Mouse (Mus musculus): ENCODE results near the gene Mroh8. TPM values are rescaled to one million over a fixed set of nuclear protein-coding genes. Genes with fewer than 3 reads are reported as not detected.
"Not testable (repeated sequence)": the region's sequence is repeated elsewhere in the genome, so short reads cannot be mapped to it uniquely, and the experiment has no call there.

The Mroh8 gene
- polyA plus RNA-seq, 1 experiment from 2014 or later: 0.42 TPM

DNA sequence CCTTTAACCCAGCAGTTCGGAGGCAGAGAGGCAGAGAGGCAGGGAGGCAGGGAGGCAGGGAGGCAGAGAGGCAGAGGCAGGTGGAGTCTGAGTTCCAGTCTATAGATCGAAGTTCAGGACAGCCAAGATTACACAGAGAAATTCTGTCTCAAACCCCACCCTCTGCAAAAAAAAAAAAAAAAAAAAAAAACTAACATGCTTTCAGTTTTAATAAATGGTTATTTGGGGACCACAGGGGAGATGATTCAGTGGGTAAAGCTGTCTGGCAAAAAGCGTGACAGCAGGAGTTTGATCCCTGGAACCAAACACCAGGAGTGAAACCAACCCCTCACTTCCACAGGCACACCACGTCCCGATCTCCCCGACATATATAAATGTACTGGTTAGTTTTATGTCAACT is 101.2 kb downstream of the Mroh8 start:
- peaks cover 54% of the 10 kb centered on the region for H3K36me3 ChIP-seq
- ATAC-seq (ENCODE audit: low FRiP score, low read depth): no peak
- WGBS: 88% methylated on average over 6 of the region's 6 CpGs

DNA sequence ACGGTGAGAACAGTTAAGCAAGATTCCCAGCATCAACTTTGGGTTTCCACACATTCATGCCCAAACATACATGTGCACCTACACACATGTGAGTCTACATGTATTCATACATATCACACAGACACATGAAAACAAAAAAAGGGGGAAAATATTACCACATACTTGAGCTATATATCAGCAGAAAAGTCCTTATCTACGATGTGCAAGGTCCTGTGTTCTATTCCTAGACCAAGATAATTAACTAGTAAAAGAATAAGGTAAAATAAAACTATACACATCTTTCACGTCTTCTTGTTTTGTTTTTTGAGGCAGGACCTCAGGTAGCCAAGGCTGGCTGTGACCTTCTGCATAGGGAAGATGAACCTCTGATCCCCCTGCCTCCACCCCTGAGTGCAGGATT is 103.1 kb downstream of the Mroh8 start:
- Histone ChIP-seq H3K4me2 (replicated peaks) (no peak overlapping the region), H3K9me3 (no peaks in the 10 kb centered on the region), H3K27me3 (no peaks in the 10 kb centered on the region), H3K4me3 (no peak overlapping the region), H3K27ac (replicated peaks) (no peak overlapping the region), H3K4me1 (no peaks in the 10 kb centered on the region), H3K36me3 (peaks cover 50% of the 10 kb centered on the region), H3K9ac (replicated peaks) (no peak overlapping the region)
- no peak for ATAC-seq (ENCODE audit: low FRiP score, low read depth)
- WGBS: 97% methylated on average over 3 of the region's 3 CpGs

More for the DNA sequence above, 101.2 kb downstream of the Mroh8 start:
- Histone ChIP-seq H3K9me3 (no peaks in the 10 kb centered on the region), H3K9ac (replicated peaks) (no peak overlapping the region), H3K4me2 (replicated peaks) (no peak overlapping the region), H3K27ac (replicated peaks) (no peak overlapping the region), H3K4me3 (no peak overlapping the region), H3K4me1 (no peaks in the 10 kb centered on the region), H3K27me3 (no peaks in the 10 kb centered on the region)

DNA sequence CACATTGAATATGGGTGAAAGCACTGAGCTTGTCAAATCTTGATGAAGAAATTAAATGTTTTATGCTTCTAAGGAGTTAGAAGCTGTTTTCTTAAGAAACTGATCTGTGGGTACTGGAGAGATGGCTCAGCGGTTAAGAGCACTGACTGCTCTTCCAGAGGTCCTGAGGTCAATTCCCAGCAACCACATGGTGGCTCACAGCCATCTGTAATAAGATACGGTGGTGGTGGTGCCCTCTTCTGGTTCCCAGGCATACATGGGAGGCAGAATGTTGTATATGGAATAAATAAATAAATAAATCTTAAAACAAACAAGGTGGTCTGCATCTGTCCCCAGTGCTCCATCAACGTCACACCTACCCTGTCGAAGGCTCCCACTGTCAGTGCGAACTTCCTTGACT is 104.9 kb downstream of the Mroh8 start:
- Histone ChIP-seq H3K4me2 (replicated peaks) (no peak overlapping the region), H3K27ac (replicated peaks) (no peak overlapping the region), H3K4me1 (peaks cover 11% of the 10 kb centered on the region; the same call in 1 of the 2 replicates), H3K9ac (replicated peaks) (no peak overlapping the region), H3K36me3 (peaks cover 53% of the 10 kb centered on the region), H3K4me3 (no peak overlapping the region), H3K27me3 (no peaks in the 10 kb centered on the region), H3K9me3 (no peaks in the 10 kb centered on the region)
- WGBS: 78% methylated on average over 5 of the region's 5 CpGs
- ATAC-seq (ENCODE audit: low FRiP score, low read depth): no peak

DNA sequence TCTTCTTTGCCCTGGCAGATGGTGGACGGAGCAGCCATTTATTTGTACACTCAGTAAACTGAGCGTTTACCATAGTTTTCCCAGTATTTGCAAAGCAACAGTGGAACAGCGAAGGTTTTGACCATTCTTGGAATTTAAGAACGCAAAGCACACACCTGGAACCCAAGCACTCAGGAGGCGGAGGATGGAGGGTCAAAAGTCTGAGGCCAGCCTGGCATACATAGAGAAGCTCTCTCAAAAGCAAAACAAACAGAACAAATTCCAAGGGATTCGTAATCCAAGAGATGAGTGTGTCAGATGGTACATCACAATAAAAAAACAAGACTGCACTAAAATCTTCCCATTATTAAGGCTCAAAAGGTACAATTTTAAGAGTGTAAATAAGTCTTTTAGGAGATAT is 105.8 kb downstream of the Mroh8 start:
- Histone ChIP-seq H3K9ac (replicated peaks) (no peak overlapping the region), H3K27ac (replicated peaks) (no peak overlapping the region), H3K4me1 (peaks cover 11% of the 10 kb centered on the region; the same call in 1 of the 2 replicates), H3K9me3 (no peaks in the 10 kb centered on the region), H3K4me2 (replicated peaks) (no peak overlapping the region), H3K36me3 (peaks cover 59% of the 10 kb centered on the region), H3K27me3 (no peaks in the 10 kb centered on the region), H3K4me3 (no peak overlapping the region)
- no peak for ATAC-seq (ENCODE audit: low FRiP score, low read depth)
- 92% methylated on average over 6 of the region's 6 CpGs for WGBS

DNA sequence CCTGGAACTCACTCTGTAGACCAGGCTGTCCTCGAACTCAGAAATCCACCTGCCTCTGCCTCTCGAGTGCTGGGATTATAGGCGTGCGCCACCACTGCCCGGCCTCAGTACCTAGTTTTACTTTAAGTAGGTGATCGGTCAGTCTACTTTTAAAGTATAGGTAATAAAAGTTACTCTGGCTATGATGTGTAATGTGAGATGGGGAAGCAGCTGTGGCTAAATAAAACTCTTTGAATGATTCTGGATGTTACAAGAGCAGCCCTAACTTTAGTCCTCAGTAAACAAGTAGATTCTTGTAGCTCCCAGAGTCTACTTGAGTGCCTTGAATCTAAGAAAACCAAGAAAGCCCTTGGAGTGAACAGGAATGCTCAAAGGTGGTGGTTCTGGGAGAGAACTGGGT is 106.4 kb downstream of the Mroh8 start:
- Histone ChIP-seq H3K4me2 (replicated peaks) (no peak overlapping the region), H3K9me3 (no peaks in the 10 kb centered on the region), H3K27me3 (no peaks in the 10 kb centered on the region), H3K27ac (replicated peaks) (no peak overlapping the region), H3K36me3 (peaks cover 61% of the 10 kb centered on the region), H3K9ac (replicated peaks) (no peak overlapping the region), H3K4me1 (peaks cover 11% of the 10 kb centered on the region; the same call in 1 of the 2 replicates), H3K4me3 (no peak overlapping the region)
- no peak for ATAC-seq (ENCODE audit: low FRiP score, low read depth)
- WGBS: 95% methylated on average over 6 of the region's 6 CpGs

DNA sequence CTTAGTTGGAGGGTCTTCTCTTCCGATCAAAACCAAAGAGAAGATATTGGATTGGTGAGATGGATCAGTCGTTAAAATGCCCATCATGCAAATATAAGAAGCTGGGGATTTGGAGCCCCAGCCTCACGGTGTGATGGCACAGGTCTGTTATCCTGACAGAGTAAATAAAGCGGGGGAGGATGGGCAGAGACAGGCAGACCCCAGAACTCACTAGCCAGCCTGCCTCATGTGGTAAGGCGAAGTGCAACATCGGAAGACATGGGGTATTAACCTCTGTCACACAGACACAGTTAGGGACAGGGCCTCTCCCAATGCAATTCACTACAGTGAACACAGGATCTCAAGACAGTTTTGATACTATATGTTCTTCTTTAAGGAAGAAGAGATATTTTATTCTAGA is 108.7 kb downstream of the Mroh8 start:
- H3K9me3 ChIP-seq: no peaks in the 10 kb centered on the region
- no peak for ATAC-seq (ENCODE audit: low FRiP score, low read depth)
- 25% methylated on average over 6 of the region's 6 CpGs for WGBS
- H3K4me3 ChIP-seq: no peak overlapping the region
- 0 out of 2 replicates have a peak overlapping the region, but pooled peaks have one; percentile 4 for H3K4me2 ChIP-seq (replicated peaks)
- H3K36me3 ChIP-seq: peaks cover 62% of the 10 kb centered on the region
- H3K9ac ChIP-seq (replicated peaks): no peak overlapping the region; the same call in 1 of the 2 replicates
- H3K27me3 ChIP-seq: no peaks in the 10 kb centered on the region
- H3K27ac ChIP-seq (replicated peaks): peak overlapping the region; percentile 60
- peaks cover 11% of the 10 kb centered on the region; the same call in 1 of the 2 replicates for H3K4me1 ChIP-seq

DNA sequence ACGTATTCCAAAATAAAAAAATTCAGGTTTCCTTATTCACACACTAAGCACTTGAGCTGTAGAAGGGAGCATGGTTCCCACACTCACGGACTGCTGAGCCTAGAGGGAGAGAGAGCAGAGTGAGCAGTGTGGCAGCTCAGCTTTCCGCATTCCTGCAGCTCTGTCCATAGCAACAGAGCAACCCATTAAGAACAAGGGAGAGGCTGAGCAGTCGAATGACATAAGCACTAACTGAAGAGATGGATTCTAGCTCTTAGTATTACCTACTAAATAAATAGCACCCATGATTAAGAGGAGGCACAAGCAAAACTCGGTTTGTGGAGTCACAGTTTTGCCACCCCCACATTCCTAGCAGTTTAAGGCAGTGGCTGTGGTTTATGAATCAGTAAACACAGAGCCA is 109.2 kb downstream of the Mroh8 start:
- peaks cover 57% of the 10 kb centered on the region for H3K36me3 ChIP-seq
- 12% methylated on average over 5 of the region's 5 CpGs for WGBS
- H3K4me1 ChIP-seq: peaks cover 11% of the 10 kb centered on the region; the same call in 1 of the 2 replicates
- peak overlapping the region; percentile 60 for H3K27ac ChIP-seq (replicated peaks)
- no peaks in the 10 kb centered on the region for H3K9me3 ChIP-seq
- ATAC-seq (ENCODE audit: low FRiP score, low read depth): peak; percentile 88
- no peak overlapping the region; the same call in 1 of the 2 replicates for H3K9ac ChIP-seq (replicated peaks)
- no peak overlapping the region for H3K4me3 ChIP-seq
- H3K27me3 ChIP-seq: no peaks in the 10 kb centered on the region
- H3K4me2 ChIP-seq (replicated peaks): 0 out of 2 replicates have a peak overlapping the region, but pooled peaks have one; percentile 4

DNA sequence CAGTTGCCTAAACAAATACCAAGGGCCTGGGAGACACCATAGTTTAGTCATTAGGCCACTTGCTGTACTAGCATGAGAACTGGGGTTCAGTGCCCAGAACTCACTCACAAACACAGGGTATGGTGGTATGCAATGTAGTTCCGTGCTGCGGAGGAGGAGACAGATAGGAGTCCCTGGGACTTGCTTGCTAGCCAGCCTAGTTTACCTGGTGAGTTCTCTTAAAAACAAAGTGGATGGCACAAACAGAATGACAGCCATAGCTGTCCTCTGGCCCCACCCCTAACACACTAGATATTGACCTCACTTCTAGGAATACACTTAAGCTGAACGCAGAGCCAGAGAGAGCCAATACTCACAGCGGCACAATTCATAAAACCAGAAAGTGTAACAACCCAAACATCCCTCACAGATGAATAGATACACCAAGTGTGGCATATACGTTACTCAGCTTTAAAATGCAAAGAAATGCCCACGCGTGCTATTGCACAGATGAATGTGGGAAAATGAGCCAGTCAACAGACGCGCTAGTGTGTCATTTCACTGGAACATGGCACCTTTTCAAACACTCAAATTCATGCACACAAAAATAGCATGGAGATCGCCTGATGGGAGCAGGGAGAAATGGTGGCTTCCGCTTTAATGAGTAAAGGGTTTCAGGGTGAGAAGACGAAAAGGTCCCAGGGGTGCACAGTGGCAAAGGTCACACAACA is 112.8 kb downstream of the Mroh8 start:
- H3K4me1 ChIP-seq: peaks cover 11% of the 10 kb centered on the region; the same call in 1 of the 2 replicates
- H3K9me3 ChIP-seq: no peaks in the 10 kb centered on the region
- no peak for ATAC-seq (ENCODE audit: low FRiP score, low read depth)
- H3K9ac ChIP-seq (replicated peaks): no peak overlapping the region
- 96% methylated on average over 12 of the region's 12 CpGs for WGBS
- no peaks in the 10 kb centered on the region for H3K27me3 ChIP-seq
- H3K36me3 ChIP-seq: peaks cover 59% of the 10 kb centered on the region
- H3K4me3 ChIP-seq: no peak overlapping the region
- no peak overlapping the region for H3K27ac ChIP-seq (replicated peaks)
- H3K4me2 ChIP-seq (replicated peaks): no peak overlapping the region

DNA sequence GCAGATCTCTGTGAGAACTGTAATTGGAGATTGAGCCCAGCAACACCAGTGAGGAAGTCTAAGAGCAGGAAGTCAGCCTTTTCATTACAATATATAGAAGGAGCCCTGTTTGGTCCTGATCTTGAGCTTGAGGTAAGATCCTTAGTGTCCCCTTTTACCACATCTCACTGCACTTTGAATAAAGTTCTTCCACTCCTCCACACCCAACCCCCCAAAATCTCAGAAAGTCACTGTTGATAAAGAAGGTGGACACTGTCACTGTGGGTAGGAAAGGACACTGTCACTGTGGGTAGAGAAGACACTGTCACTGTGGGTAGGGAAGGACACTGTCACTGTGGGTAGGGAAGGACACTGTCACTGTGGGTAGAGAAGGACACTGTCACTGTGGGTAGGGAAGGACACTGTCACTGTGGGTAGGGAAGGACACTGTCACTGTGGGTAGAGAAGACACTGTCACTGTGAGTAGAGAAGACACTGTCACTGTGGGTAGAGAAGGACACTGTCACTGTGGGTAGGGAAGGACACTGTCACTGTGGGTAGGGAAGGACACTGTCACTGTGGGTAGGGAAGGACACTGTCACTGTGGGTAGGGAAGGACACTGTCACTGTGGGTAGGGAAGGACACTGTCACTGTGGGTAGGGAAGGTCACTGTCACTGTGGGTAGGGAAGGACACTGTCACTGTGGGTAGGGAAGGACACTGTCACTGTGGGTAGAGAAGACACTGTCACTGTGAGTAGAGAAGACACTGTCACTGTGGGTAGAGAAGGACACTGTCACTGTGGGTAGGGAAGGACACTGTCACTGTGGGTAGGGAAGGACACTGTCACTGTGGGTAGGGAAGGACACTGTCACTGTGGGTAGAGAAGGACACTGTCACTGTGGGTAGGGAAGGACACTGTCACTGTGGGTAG is 113.8 kb downstream of the Mroh8 start:
- not testable (repeated sequence) for H3K27ac ChIP-seq (replicated peaks); H3K4me1 ChIP-seq; H3K9me3 ChIP-seq; H3K27me3 ChIP-seq; H3K4me3 ChIP-seq; ATAC-seq (ENCODE audit: low FRiP score, low read depth); H3K4me2 ChIP-seq (replicated peaks); H3K9ac ChIP-seq (replicated peaks)
- H3K36me3 ChIP-seq: peaks cover 66% of the 10 kb centered on the region

DNA sequence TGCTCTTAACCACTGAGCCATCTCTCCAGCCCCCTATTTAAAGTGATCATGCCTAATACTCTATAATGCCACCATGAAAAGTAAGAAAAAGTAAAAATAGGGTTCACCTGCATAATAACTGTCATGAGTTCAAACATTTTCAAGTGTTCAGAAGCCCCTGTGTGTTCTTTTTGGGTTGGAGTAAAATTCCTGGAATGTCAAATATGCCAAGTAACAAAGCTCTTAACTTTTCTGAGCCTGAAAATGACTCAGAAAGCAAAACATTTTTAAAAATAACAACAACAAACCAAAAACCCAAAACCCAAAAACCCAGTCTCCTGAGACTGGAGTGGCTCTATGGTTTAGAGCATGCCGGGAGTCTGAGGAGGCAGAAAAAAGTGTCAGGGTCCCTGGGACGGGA is 115.2 kb downstream of the Mroh8 start:
- H3K9ac ChIP-seq (replicated peaks): no peak overlapping the region
- no peaks in the 10 kb centered on the region for H3K27me3 ChIP-seq
- ATAC-seq (ENCODE audit: low FRiP score, low read depth): no peak
- no peak overlapping the region for H3K27ac ChIP-seq (replicated peaks)
- no peaks in the 10 kb centered on the region for H3K4me1 ChIP-seq
- WGBS: 88% methylated on average over 2 of the region's 2 CpGs
- H3K36me3 ChIP-seq: peaks cover 74% of the 10 kb centered on the region
- H3K4me3 ChIP-seq: no peak overlapping the region
- no peaks in the 10 kb centered on the region for H3K9me3 ChIP-seq
- H3K4me2 ChIP-seq (replicated peaks): no peak overlapping the region

All from midbrain, embryonic 12.5 days (tissue).